Mouse (Mus musculus) gastrocnemius, adult 18-20 months (tissue): ENCODE results near the gene Pom121l2. TPM values are rescaled to one million over a fixed set of nuclear protein-coding genes. Genes with fewer than 3 reads are reported as not detected.
A peak's percentile ranks its signal among the peaks of the same experiment; 100 is the strongest.

ENCODE experiments used
- DNase-seq: peaks from one replicate; pipeline ENCODE4 v3.0.0; 2021; ENCODE audit warnings: low spot score
- total RNA-seq, 2 experiments: library from RNA; stranded (reverse); gene quantifications; 2 replicates each; pipeline ENCODE4 v1.2.3; 2021

The Pom121l2 gene
- total RNA-seq, 2 experiments from 2014 or later = not detected

GRCm38 (mm10) chr13:22015479-22016450 is 34.8 kb downstream of the Pom121l2 start:
- DNase-seq = peak; percentile 74

- no peak for DNase-seq
Measured at GRCm38 (mm10) chr13:22019934-22020835, 39.2 kb downstream of the Pom121l2 start.

- DNase-seq = peak; percentile 81
Measured at GRCm38 (mm10) chr13:22020901-22021339, 39.9 kb downstream of the Pom121l2 start.

- no peak for DNase-seq
Measured at GRCm38 (mm10) chr13:22021581-22021980, 40.6 kb downstream of the Pom121l2 start.

- peak; percentile 86 for DNase-seq
Measured at GRCm38 (mm10) chr13:22022241-22022640, 41.2 kb downstream of the Pom121l2 start.

GRCm38 (mm10) chr13:22026058-22027031 is 45.4 kb downstream of the Pom121l2 start:
- peak; percentile 79 for DNase-seq

- DNase-seq = peak; percentile 97
Measured at GRCm38 (mm10) chr13:22028673-22029460, 47.9 kb downstream of the Pom121l2 start.

- DNase-seq = no peak
Measured at GRCm38 (mm10) chr13:22029928-22030327, 48.9 kb downstream of the Pom121l2 start.

- no peak for DNase-seq
Measured at GRCm38 (mm10) chr13:22030493-22030892, 49.5 kb downstream of the Pom121l2 start.

GRCm38 (mm10) chr13:22033741-22034442 is 52.9 kb downstream of the Pom121l2 start:
- DNase-seq = no peak

- no peak for DNase-seq
Measured at GRCm38 (mm10) chr13:22034443-22035266, 53.7 kb downstream of the Pom121l2 start.

GRCm38 (mm10) chr13:22035267-22036148 is 54.5 kb downstream of the Pom121l2 start, which contains the start of the genes Hist1h2ah and Hist1h2bk:
Gene Hist1h2ah, minus strand, starts transcription at chr13:22035568.
Gene Hist1h2bk, plus strand, starts transcription at chr13:22035870.
- DNase-seq = peak; percentile 85

- DNase-seq = no peak
Measured at GRCm38 (mm10) chr13:22036149-22036956, 55.4 kb downstream of the Pom121l2 start.

GRCm38 (mm10) chr13:22036986-22037385 is 56.0 kb downstream of the Pom121l2 start:
- no peak for DNase-seq

GRCm38 (mm10) chr13:22037415-22037814 is 56.4 kb downstream of the Pom121l2 start:
- no peak for DNase-seq
